Mouse (Mus musculus) MEL (cell line): ENCODE measurements at regions not wholly inside any gene's neighbourhood (a gene's known extent, or its start where the extent isn't known, plus 50 kb on each side); places are given as distances from the start of the nearest gene placed in this dataset.

Experiments used
- DNase-seq: peaks from one replicate; pipeline ENCODE4 v3.0.0; 2011; ENCODE audit warnings: low read depth, low spot score
- H3K27ac ChIP-seq: 2 replicates; pipeline ENCODE4 v1.5.1; 2012; ENCODE audit warnings: low read depth, mild to moderate bottlenecking, control low read depth, low read length, moderate library complexity; ENCODE audit not compliant: control insufficient read depth
- H3K27me3 ChIP-seq, 2 experiments: fragments of 150-350 bp in 1 of 2; sonication (generic) in 1 of 2; 2 replicates each; pipeline ENCODE4 v1.6.1; 2012; ENCODE audit warnings: low read length in 2 of 2, mild to moderate bottlenecking in 2 of 2, improper control_type of control experiment in 1 of 2, moderate library complexity in 1 of 2; ENCODE audit not compliant: insufficient read depth in 2 of 2, control insufficient read depth in 1 of 2
- H3K36me3 ChIP-seq, 2 experiments: 2 replicates each; pipeline ENCODE4 v1.6.1; 2012 to 2014; ENCODE audit warnings: low read length in 2 of 2, improper control_type of control experiment in 1 of 2, inconsistent platforms in 1 of 2, mild to moderate bottlenecking in 1 of 2; ENCODE audit not compliant: insufficient read depth in 2 of 2, control insufficient read depth in 1 of 2
- H3K4me1 ChIP-seq, 2 experiments: fragments of 150-350 bp in 1 of 2; sonication (generic) in 1 of 2; 2 replicates each; pipeline ENCODE4 v1.6.1; 2012; ENCODE audit warnings: low read length in 2 of 2, improper control_type of control experiment in 1 of 2, mild to moderate bottlenecking in 1 of 2; ENCODE audit not compliant: insufficient read depth in 2 of 2, control insufficient read depth in 1 of 2
- H3K4me3 ChIP-seq, 2 experiments: fragments of 150-350 bp in 1 of 2; sonication (generic) in 1 of 2; 2 replicates each; pipeline ENCODE4 v1.5.1; 2012; ENCODE audit warnings: low read depth in 2 of 2, low read length in 2 of 2, mild to moderate bottlenecking in 2 of 2, moderate library complexity in 2 of 2, control low read depth in 1 of 2, improper control_type of control experiment in 1 of 2; ENCODE audit not compliant: control insufficient read depth in 1 of 2, insufficient read depth in 1 of 2
- H3K79me2 ChIP-seq: 2 replicates; pipeline ENCODE4 v1.6.1; 2012; ENCODE audit warnings: mild to moderate bottlenecking, low read length, moderate library complexity; ENCODE audit not compliant: control insufficient read depth, poor library complexity, insufficient read depth
- H3K9ac ChIP-seq: 2 replicates; pipeline ENCODE4 v1.6.1; 2012; ENCODE audit warnings: low read depth, mild to moderate bottlenecking, control low read depth, low read length, moderate library complexity; ENCODE audit not compliant: control insufficient read depth, poor library complexity, severe bottlenecking
- H3K9me3 ChIP-seq: fragments of 150-350 bp; sonication (generic); replicated peaks from 2 replicates; pipeline ENCODE4 v1.6.1; 2012; ENCODE audit warnings: mild to moderate bottlenecking, low read length, improper control_type of control experiment, moderate library complexity; ENCODE audit not compliant: insufficient read depth
- EP300 ChIP-seq, 2 experiments: IDR thresholded peaks; 2 replicates each; pipeline ENCODE4 v1.6.1; 2011; ENCODE audit warnings: improper control_type of control experiment in 2 of 2, low read length in 2 of 2, low read depth in 1 of 2, mild to moderate bottlenecking in 1 of 2
- ETS1 ChIP-seq: IDR thresholded peaks from 2 replicates; pipeline ENCODE4 v1.6.1; 2012; ENCODE audit warnings: low read depth, mild to moderate bottlenecking, inconsistent platforms, low read length, improper control_type of control experiment, moderate library complexity
- GATA1 ChIP-seq: IDR thresholded peaks from 2 replicates; pipeline ENCODE4 v1.6.1; 2011; ENCODE audit warnings: low read depth, low read length, improper control_type of control experiment
- NELFE ChIP-seq: IDR thresholded peaks from 2 replicates; pipeline ENCODE4 v1.6.1; 2011; ENCODE audit warnings: low read depth, low read length, improper control_type of control experiment
- POLR2A ChIP-seq, 2 experiments: IDR thresholded peaks; 2 replicates each; pipeline ENCODE4 v1.6.1; 2011 to 2012; ENCODE audit warnings: low read length in 2 of 2, mild to moderate bottlenecking in 2 of 2, control low read depth in 1 of 2, improper control_type of control experiment in 1 of 2, low read depth in 1 of 2, moderate library complexity in 1 of 2; ENCODE audit not compliant: control insufficient read depth in 1 of 2, insufficient read depth in 1 of 2, poor library complexity in 1 of 2

DNA sequence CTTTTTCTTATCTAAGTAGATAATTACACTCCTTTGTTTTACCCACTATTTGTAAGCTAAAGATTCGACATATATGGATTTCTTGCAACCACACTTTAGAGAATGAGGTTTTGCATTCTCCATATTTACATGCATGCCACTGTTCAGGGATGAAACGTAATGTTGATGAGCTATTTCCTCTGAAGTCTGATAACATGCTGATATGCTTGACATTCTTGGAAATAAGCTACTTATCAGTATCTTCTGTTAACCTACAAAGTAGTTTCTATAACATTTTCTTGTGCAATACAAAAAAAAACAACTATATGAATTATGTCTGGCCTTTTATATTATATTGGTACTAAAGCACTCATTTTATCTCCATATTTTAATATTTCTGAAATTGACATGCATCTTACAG lies 666.6 kb upstream of the Crim1 start:
- Histone ChIP-seq H3K4me3 (no peak overlapping the region), H3K36me3 (peaks cover 0 to 6% of the 10 kb centered on the region in 2 experiments; a peak in 2 of 4 replicates), H3K27ac (no peak overlapping the region), H3K4me1 (peaks cover 0 to 2% of the 10 kb centered on the region in 2 experiments; a peak in 1 of 4 replicates), H3K9ac (no peak overlapping the region), H3K27me3 (no peaks in the 10 kb centered on the region), H3K9me3 (no peaks in the 10 kb centered on the region), H3K79me2 (no peaks in the 10 kb centered on the region)
- TF ChIP-seq GATA1 (peak; percentile 60; the same call in 1 of the 2 replicates), ETS1 (0 out of 2 replicates have a peak, but pooled peaks have one; percentile 21), NELFE (no peak), POLR2A (IDR thresholded peaks at IDR 0.05; ENCODE audit: control insufficient read depth in 1 of 2, insufficient read depth in 1 of 2, low read depth in 1 of 2, low read length in 2 of 2, poor library complexity in 1 of 2) (no peak), EP300 (IDR thresholded peaks at IDR 0.05; ENCODE audit: low read depth in 1 of 2, low read length in 2 of 2) (peak in 1 of 2 experiments; percentile 67; a peak in 1 of 4 replicates)
- DNase-seq: peak; percentile 17
